Mouse (Mus musculus) lung, postnatal 14 days (tissue): ENCODE measurements around the gene Zfp13.

Experiments used
- DNase-seq: peaks from one replicate; pipeline ENCODE4 v3.0.0; 2021

Gene Zfp13

GRCm38 (mm10) chr17:23587253-23587652 lies 12.0 kb downstream of the Zfp13 start:
- DNase-seq, result no peak

DNA sequence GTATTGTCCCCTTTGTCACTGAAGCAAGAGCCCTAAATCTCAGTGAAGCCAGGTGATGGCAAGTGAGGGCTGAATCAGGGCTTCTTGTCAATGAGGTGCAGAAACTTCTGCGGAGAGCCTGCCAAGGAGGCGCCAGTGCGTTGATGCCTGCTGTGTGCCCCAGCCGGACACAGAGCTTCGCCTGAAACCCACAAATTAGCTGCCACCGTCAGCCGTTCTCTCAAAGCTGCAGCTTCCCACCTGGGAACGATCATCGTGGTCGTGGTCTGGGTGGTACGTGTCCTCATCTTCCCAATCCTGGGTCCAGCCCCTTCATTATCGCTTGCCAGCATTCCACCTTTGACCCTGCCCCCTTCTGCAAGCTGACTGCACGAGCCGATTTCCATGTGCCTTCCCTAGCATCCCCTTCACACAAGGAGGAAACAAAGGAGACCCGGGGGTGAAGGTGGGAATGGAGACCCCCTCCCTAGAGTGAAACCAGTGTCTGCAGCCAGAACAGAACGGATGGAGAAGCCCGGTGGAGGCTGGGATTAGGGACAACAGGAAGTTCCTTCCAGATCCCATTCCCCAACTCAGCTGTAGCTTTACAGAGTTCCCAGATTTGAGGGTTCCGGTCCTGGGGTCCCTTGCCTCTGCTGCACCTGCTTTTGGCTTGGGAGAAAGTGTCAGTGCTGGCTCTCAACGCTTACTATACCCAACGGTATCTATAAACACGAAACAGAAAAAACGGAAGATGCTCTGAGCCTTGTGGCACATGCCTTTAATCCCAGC lies 13.4 kb downstream of the Zfp13 start:
- peak; percentile 51 for DNase-seq

GRCm38 (mm10) chr17:23584786-23585185 lies 14.5 kb downstream of the Zfp13 start:
- no peak for DNase-seq

DNA sequence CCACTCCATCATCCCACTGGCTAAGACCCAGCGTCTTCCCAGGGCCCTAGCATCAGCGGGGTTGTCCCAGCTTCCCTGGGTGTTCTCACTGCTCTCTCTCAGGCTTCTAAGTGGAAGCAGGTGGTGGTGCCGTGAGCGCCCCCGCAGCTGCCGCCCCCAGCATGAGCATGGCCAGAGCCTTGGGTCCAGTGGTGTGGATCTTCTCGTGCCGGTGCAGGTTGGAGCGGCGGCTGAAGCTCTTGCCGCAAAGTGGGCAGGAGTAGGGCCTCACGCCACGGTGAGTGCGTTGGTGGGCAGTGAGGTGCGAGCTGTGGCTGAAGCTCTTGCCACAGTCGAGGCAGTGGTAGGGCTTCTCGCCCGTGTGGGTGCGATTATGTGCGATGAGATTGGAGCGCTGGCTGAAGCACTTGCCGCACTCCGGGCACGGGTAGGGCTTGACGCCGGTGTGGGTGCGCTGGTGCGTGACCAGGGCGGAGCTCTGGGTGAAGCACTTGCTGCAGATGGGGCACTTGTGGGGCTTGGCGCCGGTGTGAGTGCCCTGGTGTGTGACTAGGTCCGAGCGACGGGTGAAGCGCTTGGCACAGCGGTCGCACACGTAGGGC lies 23.2 kb downstream of the Zfp13 start:
- no peak for DNase-seq

- DNase-seq, result no peak
Measured at GRCm38 (mm10) chr17:23574130-23574529, 25.2 kb downstream of the Zfp13 start.

- no peak for DNase-seq
Measured at GRCm38 (mm10) chr17:23572059-23572458, 27.2 kb downstream of the Zfp13 start.

DNA sequence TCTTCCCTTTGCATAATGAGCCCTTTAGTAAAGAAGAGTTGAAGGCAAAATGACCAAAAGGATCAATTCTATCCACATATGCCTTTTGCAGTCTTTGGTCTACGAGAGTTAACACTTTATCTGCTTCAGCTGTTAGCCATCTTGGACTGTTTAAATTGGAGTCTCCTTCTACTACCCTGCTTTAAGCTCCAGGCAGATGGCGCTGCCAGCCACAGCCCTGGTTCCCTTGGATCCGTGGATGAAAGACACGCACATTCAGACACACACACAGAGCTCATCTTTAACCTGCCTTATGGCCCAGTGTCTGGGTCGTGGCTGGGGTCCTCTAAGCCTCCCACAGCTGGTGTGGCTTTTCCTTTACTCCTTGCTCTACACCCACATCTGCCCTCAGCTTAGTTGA lies 28.2 kb downstream of the Zfp13 start:
- DNase-seq, result no peak

DNA sequence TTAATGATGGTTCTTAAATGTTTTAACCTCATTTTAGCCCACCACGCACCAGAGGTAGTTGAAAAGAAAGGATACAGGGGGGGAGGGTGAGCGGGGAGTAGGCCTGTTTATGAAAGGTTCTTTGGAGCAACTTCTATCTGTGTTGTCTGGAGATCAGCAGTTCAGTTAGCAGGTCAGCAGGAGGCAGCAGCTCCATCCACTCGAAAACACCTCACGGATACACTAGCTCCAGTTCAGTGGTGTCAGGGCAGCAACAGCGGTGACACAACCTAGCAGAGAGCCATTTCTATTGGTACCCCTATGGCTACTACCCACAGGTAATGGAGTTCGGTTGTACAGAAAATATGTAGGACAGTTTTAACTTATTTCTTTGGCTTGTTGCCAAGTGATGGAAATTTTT lies 29.3 kb downstream of the Zfp13 start:
- DNase-seq, result peak; percentile 46

DNA sequence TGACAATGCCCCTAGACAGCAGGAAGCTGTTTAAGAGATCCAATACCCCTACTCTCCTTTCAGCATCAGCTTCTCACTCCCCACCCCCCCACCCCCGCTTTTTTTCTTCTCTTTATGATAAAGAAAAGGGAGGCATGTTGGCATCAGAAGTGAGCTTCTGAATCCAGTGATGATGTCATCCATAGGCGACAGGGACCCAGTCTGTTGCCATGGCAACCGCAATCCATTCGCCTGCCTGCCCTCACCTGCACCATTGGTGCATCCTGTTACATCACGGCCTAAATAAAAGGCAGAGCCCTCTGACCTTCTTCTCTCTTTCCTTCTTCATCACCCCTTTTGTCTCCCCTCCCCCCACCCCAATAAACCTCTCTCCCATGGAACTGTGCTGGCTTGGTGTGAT lies 30.9 kb downstream of the Zfp13 start:
- no peak for DNase-seq

- no peak for DNase-seq
Measured at GRCm38 (mm10) chr17:23566787-23567186, 32.5 kb downstream of the Zfp13 start.

DNA sequence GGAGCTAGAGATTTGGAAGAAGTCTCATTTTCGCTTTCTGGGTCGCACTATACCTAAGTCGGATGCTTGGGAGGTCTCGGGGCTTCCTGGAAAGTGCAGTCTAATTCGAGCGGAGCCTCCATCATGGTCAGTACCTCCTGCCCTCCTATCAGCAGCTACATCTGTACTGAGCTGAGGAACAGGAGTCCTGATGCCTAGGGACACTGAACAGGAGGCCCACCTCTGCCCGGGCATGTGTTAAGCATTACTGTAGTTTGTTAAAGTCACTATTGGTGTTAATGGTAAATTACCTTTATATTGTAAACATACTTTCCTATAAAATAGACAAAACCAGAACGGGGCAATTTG lies 34.9 kb downstream of the Zfp13 start:
- no peak for DNase-seq

GRCm38 (mm10) chr17:23563595-23564367 lies 35.5 kb downstream of the Zfp13 start, which contains the start of gene Zfp213:
Gene Zfp213, minus strand, starts transcription at chr17:23564238.
- peak; percentile 96 for DNase-seq

DNA sequence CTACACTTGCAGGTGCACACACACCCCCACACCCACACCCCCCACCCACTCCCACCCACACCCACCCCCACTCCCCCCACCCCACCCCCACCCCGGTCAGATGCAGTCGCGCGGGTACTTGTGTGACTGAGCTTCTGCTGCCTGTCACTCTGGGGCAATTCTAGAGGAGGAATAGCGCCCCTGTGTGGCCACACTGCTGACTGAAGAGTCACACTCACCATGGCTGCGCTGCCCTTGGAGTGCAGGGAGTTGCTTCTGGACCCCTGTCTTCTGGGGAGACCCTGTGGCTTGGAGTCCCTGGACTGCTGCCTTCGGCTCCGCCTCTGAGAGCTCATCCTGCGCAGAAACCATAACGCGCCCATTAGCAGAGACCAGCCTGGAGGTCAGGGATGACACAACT lies 39.5 kb downstream of the Zfp13 start:
- DNase-seq, result peak; percentile 63

- no peak for DNase-seq
Measured at GRCm38 (mm10) chr17:23555243-23555916, 43.9 kb downstream of the Zfp13 start.

DNA sequence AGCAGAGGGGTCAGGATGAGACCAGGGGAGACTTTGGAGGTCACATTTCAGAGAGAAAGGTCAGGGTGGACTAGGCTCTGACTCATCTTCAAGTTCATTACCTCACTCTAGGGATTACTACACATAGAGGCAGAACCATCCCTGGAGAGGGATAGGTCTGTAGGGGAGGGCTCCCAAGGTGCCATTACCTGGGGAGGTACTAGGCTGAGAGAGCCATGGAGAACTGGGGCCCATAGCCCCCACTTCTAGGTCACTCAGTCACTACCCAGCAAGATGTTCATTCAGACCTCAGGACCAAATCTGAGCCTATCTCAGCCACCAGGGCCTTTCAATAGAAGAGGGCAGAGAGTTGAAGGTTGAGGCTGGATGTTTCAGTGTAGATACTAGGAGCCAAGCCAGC lies 45.0 kb downstream of the Zfp13 start:
- no peak for DNase-seq

DNA sequence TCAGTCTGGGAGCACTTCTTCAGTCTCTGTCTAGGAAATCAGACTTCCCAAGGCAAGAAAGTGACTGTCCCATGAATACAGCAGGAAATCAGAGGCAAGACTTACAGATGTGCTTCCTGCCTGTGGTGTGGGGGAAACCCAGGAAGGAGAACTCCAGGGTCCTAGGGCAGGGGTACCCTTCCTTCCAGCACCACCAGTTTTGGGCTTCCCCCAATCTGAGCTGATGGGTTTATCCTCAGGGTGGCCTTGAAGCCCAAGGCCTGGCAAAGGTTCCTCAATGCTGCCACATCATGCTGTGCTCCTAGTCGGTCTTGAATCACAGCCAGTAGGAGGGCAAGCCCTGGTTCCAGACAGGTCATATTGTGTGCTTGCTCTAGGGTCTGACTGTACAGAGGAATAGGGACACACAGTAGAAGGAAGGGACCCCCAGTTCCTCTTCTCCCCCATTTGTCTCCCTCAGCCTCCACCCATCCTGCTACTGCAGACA lies 45.6 kb downstream of the Zfp13 start:
- no peak for DNase-seq

- DNase-seq, result no peak
Measured at GRCm38 (mm10) chr17:23552896-23553633, 46.2 kb downstream of the Zfp13 start.

GRCm38 (mm10) chr17:23551963-23552362 lies 47.3 kb downstream of the Zfp13 start:
- no peak for DNase-seq

- no peak for DNase-seq
Measured at GRCm38 (mm10) chr17:23551416-23551815, 47.9 kb downstream of the Zfp13 start.

- DNase-seq, result no peak
Measured at GRCm38 (mm10) chr17:23550856-23551255, 48.4 kb downstream of the Zfp13 start.

DNA sequence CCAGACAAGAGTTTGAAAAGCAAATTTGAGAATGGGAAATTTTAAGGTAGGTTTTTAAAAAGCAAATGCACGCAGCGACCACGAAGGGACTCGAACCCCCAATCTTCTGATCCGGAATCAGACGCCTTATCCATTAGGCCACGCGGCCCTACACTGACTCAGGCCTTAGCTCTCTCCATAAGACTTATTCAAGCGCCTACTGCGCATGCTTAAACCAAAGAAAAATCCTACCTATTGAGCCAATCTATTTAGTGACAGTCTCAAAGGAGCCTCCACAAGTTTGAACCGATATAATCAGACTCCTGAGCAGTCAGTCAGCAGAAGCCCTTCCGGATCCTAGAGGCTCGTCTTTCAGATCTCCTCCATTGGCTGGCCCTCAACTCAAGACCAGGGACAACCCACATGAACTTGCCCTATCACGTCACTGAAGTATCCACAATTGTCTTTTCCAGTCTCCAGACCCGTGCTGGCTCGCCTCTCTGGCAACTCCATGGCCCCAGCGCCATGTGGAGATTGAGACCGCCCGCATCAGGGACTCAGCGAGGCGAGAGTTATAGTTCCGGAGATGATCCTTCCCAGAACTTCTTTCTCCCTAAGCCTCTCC lies 49.0 kb downstream of the Zfp13 start:
- peak; percentile 95 for DNase-seq

DNA sequence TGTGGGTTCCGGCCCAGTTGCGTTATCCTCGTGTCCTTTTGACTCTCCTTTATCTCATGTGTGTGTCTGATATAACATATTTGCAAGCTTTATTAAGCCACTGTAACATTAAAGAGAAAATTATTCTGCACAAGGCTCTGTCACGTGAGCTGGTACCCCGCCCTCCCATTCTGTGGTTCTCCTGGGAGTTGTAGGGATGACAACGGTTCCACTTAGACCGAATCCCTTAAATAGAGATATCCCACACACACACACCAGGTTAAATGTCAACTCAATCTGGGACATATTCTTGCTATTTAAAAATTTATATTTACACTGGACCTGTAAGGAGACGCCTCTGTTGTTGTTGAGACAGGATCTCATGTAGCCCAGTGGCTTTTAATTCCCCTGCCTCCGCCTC lies 49.8 kb downstream of the Zfp13 start:
- DNase-seq, result no peak
